Mouse (Mus musculus) lung, adult 10 weeks (tissue): Measurements from ENCODE around the gene Dlgap4. TPM values are rescaled to one million over a fixed set of nuclear protein-coding genes. Genes with fewer than 3 reads are reported as not detected.

Experiments used
- polyA plus RNA-seq: library from polyadenylated mRNA; stranded (reverse); fragments of 350-450 nt; fragmentation: Illumina TruSeq; extraction: RNeasy Lipid Tissue Mini Kit (QIAGEN cat#74804); gene quantifications from one replicate; pipeline ENCODE4 v1.2.3, GENCODE M21; 2014; ENCODE audit warnings: low read depth, low replicate concordance; ENCODE audit not compliant: insufficient read depth

The Dlgap4 gene
- polyA plus RNA-seq: 33.5 TPM

GRCm38 (mm10) chr2:156613541-156614257 lies at the start of gene Dlgap4:
Dlgap4 (plus strand) TSS chr2:156613705.

DNA sequence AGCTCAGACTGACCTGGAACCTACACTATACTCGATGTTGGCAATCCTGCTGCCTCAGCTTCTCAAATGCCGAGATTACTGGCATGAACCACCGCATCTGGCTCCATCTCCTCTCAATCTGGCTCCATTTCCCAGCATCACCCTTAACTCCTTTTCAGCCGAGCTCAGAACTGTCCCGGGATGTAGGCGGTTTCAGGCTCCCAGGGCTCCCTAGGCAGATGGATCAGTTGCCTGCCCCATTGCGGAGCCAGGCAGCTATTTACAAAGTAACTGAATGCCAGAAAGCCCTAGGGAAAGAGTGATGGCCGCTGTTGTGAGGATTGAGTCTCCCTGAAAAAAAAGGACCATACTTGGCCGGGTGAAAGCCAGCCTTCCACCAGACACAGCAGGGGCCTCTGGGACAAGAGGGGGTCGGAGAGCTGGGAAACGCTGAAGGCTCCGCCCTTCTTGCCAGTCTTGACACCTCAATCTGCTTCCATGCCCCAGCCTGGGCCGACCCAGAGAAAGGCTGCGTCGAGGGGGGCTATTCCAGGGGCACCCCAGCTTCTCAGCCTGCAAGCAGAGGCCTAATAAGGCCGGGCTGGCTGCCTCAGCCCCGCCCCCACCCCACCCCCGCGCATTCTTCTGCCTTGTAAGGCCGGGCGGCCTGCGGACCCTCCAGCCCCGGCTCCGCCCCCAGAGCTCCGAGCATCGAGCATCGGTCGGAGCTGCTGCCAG lies 161.4 kb downstream of the Dlgap4 start, which contains the start of gene Myl9:
Gene Myl9 (plus strand): TSS at position 683 of the 717 bp plus-strand sequence.

Other genes starting within 250 kb of the Dlgap4 start
- 6.2 TPM for gene Epb41l1, start 192.8 kb upstream of the Dlgap4 start, polyA plus RNA-seq
- 16.4 TPM for gene Aar2, start 66.1 kb upstream of the Dlgap4 start, polyA plus RNA-seq
- gene Myl9, start 161.7 kb downstream of the Dlgap4 start, polyA plus RNA-seq: 202 TPM
- 4.4 TPM for gene Tgif2, start 226.3 kb downstream of the Dlgap4 start, polyA plus RNA-seq
- gene 4930518I15Rik, start 244.2 kb downstream of the Dlgap4 start, polyA plus RNA-seq: 0.30 TPM
- 114 TPM for gene Rab5if, start 249.4 kb downstream of the Dlgap4 start, polyA plus RNA-seq